Mouse (Mus musculus) ES-Bruce4 (cell line): ENCODE data around the gene Efcab8. TPM values are rescaled to one million over a fixed set of nuclear protein-coding genes. Genes with fewer than 3 reads are reported as not detected.
A peak's percentile ranks its signal among the peaks of the same experiment; 100 is the strongest.

Source experiments
- H3K27ac ChIP-seq: 2 replicates; pipeline ENCODE4 v1.5.1; 2012; ENCODE audit warnings: low read length, inconsistent platforms; ENCODE audit not compliant: insufficient read depth
- H3K27me3 ChIP-seq: 2 replicates; pipeline ENCODE4 v1.6.1; 2012; ENCODE audit warnings: mild to moderate bottlenecking, low read length, inconsistent platforms; ENCODE audit not compliant: control insufficient read depth, poor library complexity, insufficient read depth, severe bottlenecking
- H3K36me3 ChIP-seq: 2 replicates; pipeline ENCODE4 v1.6.1; 2012; ENCODE audit warnings: inconsistent platforms, mild to moderate bottlenecking, low read length, moderate library complexity; ENCODE audit not compliant: control insufficient read depth, poor library complexity, insufficient read depth, severe bottlenecking
- H3K4me1 ChIP-seq: one replicate; pipeline ENCODE4 v1.8.1; 2011; ENCODE audit warnings: low read length; ENCODE audit not compliant: control insufficient read depth, insufficient read depth
- H3K4me3 ChIP-seq: 2 replicates; pipeline ENCODE4 v1.5.1; 2011; ENCODE audit warnings: low read depth, mild to moderate bottlenecking, low read length
- H3K9ac ChIP-seq: 2 replicates; pipeline ENCODE4 v1.6.1; 2012; ENCODE audit warnings: low read depth, mild to moderate bottlenecking, inconsistent platforms; ENCODE audit not compliant: poor library complexity, severe bottlenecking
- H3K9me3 ChIP-seq: replicated peaks from 2 replicates; pipeline ENCODE4 v1.6.1; 2012; ENCODE audit warnings: mild to moderate bottlenecking, low read length, inconsistent platforms; ENCODE audit not compliant: control insufficient read depth, poor library complexity, insufficient read depth, severe bottlenecking
- CTCF ChIP-seq: IDR thresholded peaks from one replicate; pipeline ENCODE4 v1.8.1; 2011; ENCODE audit warnings: low read depth, low read length
- EP300 ChIP-seq: IDR thresholded peaks from 2 replicates; pipeline ENCODE4 v1.6.1; 2011; ENCODE audit warnings: low read depth, low read length; ENCODE audit not compliant: insufficient read depth
- POLR2A ChIP-seq: IDR thresholded peaks from one replicate; pipeline ENCODE4 v1.8.1; 2011; ENCODE audit warnings: low read length; ENCODE audit not compliant: insufficient read depth
- polyA plus RNA-seq: library from polyadenylated mRNA; stranded (reverse); fragments of >200 nt; gene quantifications from 2 replicates; pipeline ENCODE4 v1.2.4, GENCODE M21; 2011; ENCODE audit warnings: low read depth; ENCODE audit not compliant: missing spikeins, insufficient read depth, insufficient read length

Gene Efcab8
- polyA plus RNA-seq, 1 experiment: 0.48 TPM

DNA sequence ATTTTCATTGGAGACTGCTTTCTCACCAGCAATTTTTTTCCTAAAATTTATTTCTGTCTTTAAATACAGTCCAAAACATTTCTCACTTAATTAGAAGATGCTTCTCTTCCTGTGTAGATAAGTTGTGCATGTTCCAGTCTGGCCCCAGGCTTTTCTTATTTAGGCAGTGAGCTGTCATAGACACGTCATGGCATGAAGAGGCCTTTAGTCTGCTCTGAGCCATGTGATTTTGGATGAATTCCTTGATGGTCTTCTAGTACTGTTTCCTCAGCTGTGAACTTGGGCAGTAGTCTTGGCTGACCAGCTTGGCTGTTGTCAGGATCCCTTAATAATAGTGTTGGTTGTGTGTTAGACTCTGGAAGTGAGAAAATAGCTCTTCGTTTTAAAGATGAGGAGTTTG, 29.4 kb upstream of the Efcab8 start:
- H3K9me3 ChIP-seq: no peaks in the 10 kb centered on the region
- H3K9ac ChIP-seq: no peak overlapping the region
- TF ChIP-seq CTCF: no peak
- no peak for TF ChIP-seq POLR2A
- no peak for TF ChIP-seq EP300
- no peaks in the 10 kb centered on the region for H3K4me1 ChIP-seq
- peaks cover 16% of the 10 kb centered on the region for H3K36me3 ChIP-seq
- no peaks in the 10 kb centered on the region for H3K27me3 ChIP-seq
- no peak overlapping the region for H3K27ac ChIP-seq
- H3K4me3 ChIP-seq: no peak overlapping the region

DNA sequence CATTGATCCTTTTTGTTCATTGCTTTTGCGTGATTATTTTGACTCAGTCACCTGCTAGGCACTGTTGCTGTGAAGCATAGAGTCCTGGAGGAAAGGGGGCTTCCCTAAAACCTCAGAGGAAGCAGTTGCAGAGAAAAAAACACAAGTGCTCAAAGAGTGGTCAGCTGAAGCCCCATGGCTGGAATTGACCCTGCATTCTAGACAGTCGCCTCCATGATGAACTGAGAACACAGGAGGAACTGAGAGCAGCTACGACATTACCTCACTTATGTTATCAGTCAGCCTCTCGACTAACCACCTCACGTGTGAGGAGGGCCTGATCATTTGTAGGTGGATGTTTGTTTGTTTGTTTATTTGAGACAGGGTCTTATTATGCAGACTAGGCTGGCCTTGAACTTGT, 17.6 kb upstream of the Efcab8 start:
- Histone ChIP-seq H3K4me3 (no peak overlapping the region), H3K9me3 (no peaks in the 10 kb centered on the region), H3K9ac (no peak overlapping the region), H3K4me1 (no peaks in the 10 kb centered on the region), H3K36me3 (peaks cover 65% of the 10 kb centered on the region), H3K27me3 (no peaks in the 10 kb centered on the region), H3K27ac (no peak overlapping the region)
- no peak for TF ChIP-seq CTCF
- TF ChIP-seq EP300: no peak
- no peak for TF ChIP-seq POLR2A

DNA sequence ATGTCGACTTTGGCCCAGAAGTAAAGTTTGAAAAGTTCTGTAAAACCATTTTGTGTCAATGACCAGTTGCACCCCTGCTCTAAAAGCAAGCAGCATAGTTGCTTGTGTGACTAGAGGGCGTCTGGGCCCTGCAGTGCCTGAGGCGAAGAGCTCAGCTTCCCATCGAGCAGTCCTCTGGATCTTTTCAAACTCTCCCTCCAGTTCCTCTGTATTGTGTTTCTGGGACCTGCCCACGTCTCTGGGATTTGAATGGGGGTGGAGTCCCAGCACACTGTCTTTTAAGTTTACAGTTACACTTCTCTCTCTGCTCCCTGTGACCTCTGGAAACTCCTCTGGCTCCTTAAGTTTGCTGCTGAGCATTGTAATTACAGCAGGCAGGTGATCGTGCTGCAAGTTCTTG, 12.2 kb upstream of the Efcab8 start:
- Histone ChIP-seq H3K4me3 (no peak overlapping the region), H3K9me3 (no peaks in the 10 kb centered on the region), H3K9ac (no peak overlapping the region), H3K27ac (peak overlapping the region; percentile 64; the same call in 1 of the 2 replicates), H3K27me3 (no peaks in the 10 kb centered on the region), H3K36me3 (peaks cover 25% of the 10 kb centered on the region), H3K4me1 (no peaks in the 10 kb centered on the region)
- TF ChIP-seq CTCF (no peak), EP300 (no peak), POLR2A (no peak)

DNA sequence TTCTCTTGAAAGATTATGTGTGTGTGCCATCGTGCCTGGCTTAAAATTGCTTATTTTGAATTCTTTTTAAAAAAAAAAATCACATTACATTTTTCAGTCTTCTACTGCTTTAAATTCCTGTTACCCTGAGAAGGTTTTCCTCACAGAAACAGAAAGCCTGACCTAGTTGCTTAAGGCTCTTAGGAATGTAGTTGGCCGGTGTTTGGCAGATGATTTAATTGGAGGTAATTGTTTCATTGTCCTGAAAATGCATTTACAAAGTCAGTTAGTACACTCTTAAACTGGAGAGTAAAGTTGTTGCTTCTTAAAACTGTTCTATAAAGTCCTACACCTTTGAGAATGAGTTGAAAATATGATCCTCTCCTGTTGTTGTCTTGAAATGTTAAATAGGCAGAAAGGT, 10.8 kb upstream of the Efcab8 start:
- peaks cover 16% of the 10 kb centered on the region for H3K36me3 ChIP-seq
- no peak overlapping the region for H3K4me3 ChIP-seq
- H3K27ac ChIP-seq: no peak overlapping the region
- TF ChIP-seq EP300 (no peak), POLR2A (no peak)
- no peaks in the 10 kb centered on the region for H3K9me3 ChIP-seq
- H3K27me3 ChIP-seq: no peaks in the 10 kb centered on the region
- no peaks in the 10 kb centered on the region for H3K4me1 ChIP-seq
- no peak overlapping the region for H3K9ac ChIP-seq

DNA sequence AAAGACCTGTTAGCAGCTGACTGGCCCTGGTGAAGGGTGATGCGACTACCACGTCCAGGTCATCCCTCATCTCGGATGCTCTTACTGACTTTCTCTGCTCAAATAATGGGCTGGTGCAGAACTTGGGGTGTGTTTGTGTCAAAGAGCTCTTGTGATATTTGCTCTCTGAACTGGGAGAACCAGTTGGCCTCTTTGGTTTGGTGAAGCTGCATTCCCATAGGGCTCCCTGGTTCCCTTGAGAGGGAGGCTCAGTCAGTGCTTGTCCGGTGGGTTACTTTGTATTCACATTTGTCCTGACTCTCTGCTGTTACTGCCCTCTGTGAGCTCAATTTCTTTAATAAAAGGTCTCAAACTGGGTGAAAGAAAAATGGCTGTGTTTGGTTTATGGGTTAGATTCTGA, 6.8 kb upstream of the Efcab8 start:
- Histone ChIP-seq H3K4me1 (no peaks in the 10 kb centered on the region), H3K9me3 (no peaks in the 10 kb centered on the region), H3K9ac (no peak overlapping the region), H3K27me3 (no peaks in the 10 kb centered on the region), H3K4me3 (no peak overlapping the region), H3K27ac (no peak overlapping the region), H3K36me3 (peaks cover 3% of the 10 kb centered on the region)
- TF ChIP-seq POLR2A (no peak), CTCF (no peak), EP300 (no peak)

DNA sequence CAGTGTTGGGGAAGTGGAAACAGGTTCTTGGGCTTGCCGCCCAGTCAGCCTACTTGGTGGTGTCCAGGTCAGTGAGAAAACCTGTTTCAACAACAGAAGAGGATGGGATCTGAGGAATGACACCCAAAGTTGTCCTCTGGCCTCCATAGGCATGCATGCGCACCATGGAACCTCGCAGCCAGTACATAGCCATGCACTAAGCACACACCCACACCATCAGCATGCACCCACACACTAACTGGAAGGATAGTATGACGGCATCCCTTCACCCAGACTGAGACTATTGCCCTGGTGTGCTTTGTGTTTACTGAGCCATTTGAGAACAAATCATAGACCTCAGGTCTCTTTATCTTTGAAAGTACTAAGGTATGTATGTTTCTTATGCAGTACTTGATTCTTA, 4.3 kb upstream of the Efcab8 start:
- Histone ChIP-seq H3K27ac (no peak overlapping the region), H3K4me1 (no peaks in the 10 kb centered on the region), H3K4me3 (no peak overlapping the region), H3K27me3 (no peaks in the 10 kb centered on the region), H3K36me3 (0 out of 2 replicates have a peak, but pooled peaks cover under 1% of the 10 kb centered on the region), H3K9ac (no peak overlapping the region), H3K9me3 (no peaks in the 10 kb centered on the region)
- no peak for TF ChIP-seq POLR2A
